Mouse (Mus musculus) E14TG2a.4 (cell line): ENCODE measurements around the gene Ube2m.
"Not testable (repeated sequence)": the region's sequence is repeated elsewhere in the genome, so short reads cannot be mapped to it uniquely, and the experiment has no call there.

Experiments
- H3K27me3 ChIP-seq: 2 replicates; pipeline ENCODE4 v1.6.1; 2014; ENCODE audit warnings: low read length, control low read depth; ENCODE audit not compliant: insufficient read depth
- H3K36me3 ChIP-seq: 2 replicates; pipeline ENCODE4 v1.6.1; 2014; ENCODE audit warnings: low read length, control low read depth; ENCODE audit not compliant: insufficient read depth
- H3K4me1 ChIP-seq: replicated peaks from 2 replicates; pipeline ENCODE4 v1.6.1; 2014; ENCODE audit warnings: low read depth, low read length, control low read depth
- H3K4me3 ChIP-seq: replicated peaks from 2 replicates; pipeline ENCODE4 v1.5.1; 2014; ENCODE audit warnings: mild to moderate bottlenecking, low read length
- H3K9me3 ChIP-seq: 2 replicates; pipeline ENCODE4 v1.6.1; 2014; ENCODE audit warnings: low read length, control low read depth
- CTCF ChIP-seq: conservative IDR thresholded peaks from 2 replicates; pipeline ENCODE4 v1.5.1; 2014; ENCODE audit warnings: low read length
- NANOG ChIP-seq: IDR thresholded peaks from 2 replicates; pipeline ENCODE4 v1.6.1; 2014; ENCODE audit warnings: borderline replicate concordance, low read length, mixed read lengths
- POU5F1 ChIP-seq: IDR thresholded peaks from 2 replicates; pipeline ENCODE4 v1.6.1; 2014; ENCODE audit warnings: low read length, borderline replicate concordance

The Ube2m gene

DNA sequence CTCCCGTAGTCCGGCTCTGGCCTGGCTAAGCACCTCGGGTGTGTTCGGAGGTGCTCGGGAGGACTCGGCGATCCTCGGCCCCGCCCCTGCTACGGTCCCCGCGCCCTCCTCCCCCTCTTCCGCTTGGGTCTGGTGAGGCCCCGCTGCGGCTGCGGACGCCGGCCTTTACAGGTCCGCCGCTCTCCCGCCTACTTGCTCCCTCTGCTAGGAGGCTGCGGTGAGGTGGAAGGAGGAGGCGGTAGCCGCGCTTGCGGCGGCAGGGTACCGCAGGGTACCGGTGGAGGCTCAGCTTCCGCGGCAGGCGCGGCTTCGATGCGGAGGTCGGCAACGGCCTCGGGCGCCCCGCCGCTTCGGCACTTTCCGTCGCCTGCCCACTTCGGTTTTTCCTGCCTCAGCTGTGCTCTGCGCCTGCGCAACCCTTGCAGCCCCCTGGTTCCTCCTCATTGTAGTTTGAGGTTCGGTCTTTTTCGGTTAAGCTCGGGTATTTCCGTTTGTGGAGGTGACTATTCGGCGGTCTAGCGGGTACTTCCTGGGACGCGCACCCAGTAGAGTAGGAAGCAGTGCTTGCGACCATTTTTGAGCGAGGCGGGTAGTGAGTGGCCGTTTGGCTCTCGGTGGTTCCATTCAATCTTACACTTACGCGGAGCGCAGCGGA is at the start of gene Ube2m:
Gene Ube2m, minus strand, starts transcription at position 375 of the 655 bp plus-strand sequence.
- H3K36me3 ChIP-seq, result peaks cover 48% of the 10 kb centered on the region
- peaks cover 4% of the 10 kb centered on the region; the same call in 1 of the 2 replicates for H3K27me3 ChIP-seq
- TF ChIP-seq NANOG, result no peak
- TF ChIP-seq CTCF, result no peak
- TF ChIP-seq POU5F1, result no peak
- H3K4me3 ChIP-seq, result peak within 1 kb of the TSS; percentile 89
- H3K9me3 ChIP-seq, result no peaks in the 10 kb centered on the region
- H3K4me1 ChIP-seq, result peaks cover 79% of the 10 kb centered on the region

DNA sequence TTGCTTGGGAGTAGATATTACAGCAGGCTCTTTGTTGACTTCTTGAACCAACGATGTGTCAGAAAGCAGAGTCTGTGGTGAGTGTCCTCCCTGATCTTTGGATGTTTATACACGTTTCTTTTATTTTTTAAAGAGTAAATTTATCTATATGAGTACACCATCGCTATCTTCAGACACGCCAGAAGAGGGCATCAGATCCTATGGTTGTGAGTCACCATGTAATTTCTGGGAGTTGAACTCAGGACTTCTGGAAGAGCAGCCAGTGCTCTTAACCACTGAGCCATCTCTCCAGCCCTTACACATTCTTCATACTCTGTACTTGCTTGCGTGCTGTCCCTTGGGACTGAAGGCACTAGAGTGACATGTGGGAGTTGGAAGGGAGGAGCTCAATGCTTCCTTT is 34.2 kb upstream of the Ube2m start:
- Histone ChIP-seq H3K4me1 (0 out of 2 replicates have a peak, but pooled peaks cover 3% of the 10 kb centered on the region), H3K9me3 (no peaks in the 10 kb centered on the region), H3K36me3 (no peaks in the 10 kb centered on the region), H3K4me3 (no peak overlapping the region), H3K27me3 (no peaks in the 10 kb centered on the region)
- TF ChIP-seq CTCF (peak; percentile 28), POU5F1 (no peak)

DNA sequence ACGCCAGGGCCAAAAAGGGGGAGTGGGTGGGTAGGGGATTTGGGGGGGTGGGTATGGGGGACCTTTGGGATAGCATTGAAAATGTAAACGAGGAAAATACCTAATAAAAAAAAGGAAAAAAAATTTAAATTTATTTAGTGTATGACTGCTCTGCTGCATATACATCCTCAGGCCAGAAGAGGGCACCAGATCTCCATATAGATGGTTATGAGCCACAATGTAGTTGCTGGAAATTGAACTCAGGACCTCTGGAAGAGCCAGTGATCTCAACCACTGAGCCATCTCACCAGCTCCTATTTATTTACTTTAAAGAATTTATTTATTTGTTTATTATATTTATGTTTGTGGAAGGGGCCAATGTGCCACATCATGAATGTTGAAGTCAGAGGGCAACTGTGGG is 25.3 kb upstream of the Ube2m start:
- peaks cover 23% of the 10 kb centered on the region for H3K4me1 ChIP-seq
- TF ChIP-seq CTCF, result peak; percentile 81
- H3K36me3 ChIP-seq, H3K4me3 ChIP-seq, H3K27me3 ChIP-seq: not testable (repeated sequence)
- peaks cover 13% of the 10 kb centered on the region for H3K9me3 ChIP-seq

DNA sequence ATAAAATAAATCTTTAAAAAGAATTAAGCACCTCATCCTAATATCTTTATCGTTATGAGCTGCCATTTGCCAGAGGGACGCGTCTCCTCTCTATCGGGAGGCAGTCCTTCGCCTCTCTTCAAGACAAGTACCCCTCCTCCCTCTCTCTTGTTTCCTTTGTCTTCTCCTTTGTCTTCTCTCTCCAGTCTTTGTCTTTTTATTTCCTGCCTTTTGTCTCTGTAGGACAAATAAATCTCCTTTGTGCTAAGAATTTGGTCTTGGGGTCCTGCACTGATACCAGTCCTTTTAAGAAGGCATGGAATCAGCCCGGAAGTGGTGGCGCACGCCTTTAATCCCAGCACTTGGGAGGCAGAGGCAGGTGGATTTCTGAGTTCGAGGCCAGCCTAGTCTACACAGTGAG is 21.5 kb upstream of the Ube2m start:
- Histone ChIP-seq H3K36me3 (no peaks in the 10 kb centered on the region), H3K4me1 (peaks cover 54% of the 10 kb centered on the region), H3K27me3 (no peaks in the 10 kb centered on the region), H3K9me3 (peaks cover 9% of the 10 kb centered on the region), H3K4me3 (no peak overlapping the region)
- peak; percentile 31; the same call in 1 of the 2 replicates for TF ChIP-seq NANOG
- TF ChIP-seq CTCF, result no peak
- no peak for TF ChIP-seq POU5F1

DNA sequence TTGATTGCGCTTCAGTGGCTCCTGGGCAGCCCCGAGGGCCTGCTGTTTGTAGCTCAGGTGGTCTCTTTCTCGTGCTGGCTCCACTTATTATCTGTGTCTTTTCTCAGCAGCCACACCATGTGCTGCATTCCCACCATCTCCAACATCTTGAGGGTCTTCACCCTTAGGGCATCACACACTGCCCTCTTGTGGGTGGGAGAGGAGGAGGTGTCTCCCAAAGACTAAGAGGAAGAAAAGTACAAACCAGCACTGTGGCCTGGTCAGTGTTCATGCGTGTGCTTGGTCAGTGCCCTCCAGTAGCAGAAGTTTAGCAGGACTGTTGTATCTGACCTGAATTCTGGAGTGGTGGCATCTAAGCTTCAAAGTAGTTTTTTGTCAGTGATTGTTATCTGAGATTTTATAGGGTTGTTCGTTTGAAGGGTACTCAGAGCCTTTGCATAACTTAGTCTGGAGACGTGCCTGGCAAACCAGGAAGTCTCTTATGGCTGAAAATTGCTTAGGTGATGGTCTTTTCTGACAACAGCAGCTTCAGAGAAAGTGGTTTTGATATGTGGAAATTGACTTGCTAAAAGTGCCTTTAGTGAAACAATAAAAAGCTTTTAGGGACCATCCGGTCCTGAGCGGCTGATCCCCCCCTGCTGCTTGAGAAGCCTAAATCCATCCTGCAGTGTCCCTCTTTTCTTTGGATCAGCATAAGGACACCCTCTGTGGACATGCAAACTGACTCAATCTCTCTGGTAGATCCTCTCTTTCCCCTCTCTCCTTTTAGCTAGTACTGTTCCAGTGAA is 19.0 kb upstream of the Ube2m start:
- TF ChIP-seq POU5F1, result no peak
- TF ChIP-seq CTCF, result peak; percentile 35
- TF ChIP-seq NANOG, result peak; percentile 81
- H3K36me3 ChIP-seq, result 0 out of 2 replicates have a peak, but pooled peaks cover 5% of the 10 kb centered on the region
- 0 out of 2 replicates have a peak overlapping the region, but pooled peaks have one; percentile 7 for H3K4me3 ChIP-seq
- H3K4me1 ChIP-seq, result peaks cover 69% of the 10 kb centered on the region
- no peaks in the 10 kb centered on the region for H3K27me3 ChIP-seq
- H3K9me3 ChIP-seq, result no peaks in the 10 kb centered on the region

DNA sequence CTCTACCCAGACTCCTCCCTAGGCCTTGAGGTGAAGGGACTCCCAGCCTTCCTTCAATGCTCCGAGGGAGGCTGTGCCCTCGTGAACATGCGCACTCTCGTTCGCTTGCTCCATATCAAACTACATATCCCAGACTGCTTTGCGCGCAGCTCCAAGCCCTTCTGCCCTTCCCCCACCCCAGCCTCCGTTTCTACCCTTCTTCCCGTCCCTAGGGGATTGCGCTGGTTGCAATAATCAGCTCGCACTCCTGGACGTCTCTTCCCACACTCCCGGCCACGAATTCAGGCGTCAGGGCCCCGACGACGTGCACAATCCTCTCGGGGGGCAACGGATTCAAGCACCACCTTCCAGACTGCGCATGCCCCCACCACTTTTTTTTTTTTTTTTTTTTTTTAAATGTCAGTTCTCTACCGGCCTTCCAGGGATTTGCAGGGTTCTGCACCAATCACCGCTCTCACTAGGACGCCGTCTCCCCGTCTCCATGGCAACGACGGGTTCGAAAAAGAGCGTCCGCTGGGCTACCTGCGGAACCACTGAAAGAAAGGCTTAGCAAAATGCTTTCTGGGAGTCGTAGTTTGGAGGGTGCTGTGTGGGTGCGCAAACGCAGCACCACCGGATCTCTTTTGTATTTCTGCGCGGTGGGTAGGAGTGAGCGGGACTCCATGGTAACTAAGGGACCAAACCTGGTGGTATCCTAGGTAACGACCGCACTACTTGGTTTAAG is 16.4 kb upstream of the Ube2m start, which contains the start of gene Mzf1:
Gene Mzf1, minus strand, starts transcription at position 478 of the 724 bp plus-strand sequence.
- peak within 1 kb of the TSS; percentile 89 for H3K4me3 ChIP-seq
- H3K9me3 ChIP-seq, result no peaks in the 10 kb centered on the region
- H3K36me3 ChIP-seq, result peaks cover 16% of the 10 kb centered on the region; the same call in 1 of the 2 replicates
- H3K4me1 ChIP-seq, result peaks cover 59% of the 10 kb centered on the region
- TF ChIP-seq CTCF (no peak), NANOG (no peak), POU5F1 (no peak)
- no peaks in the 10 kb centered on the region for H3K27me3 ChIP-seq

DNA sequence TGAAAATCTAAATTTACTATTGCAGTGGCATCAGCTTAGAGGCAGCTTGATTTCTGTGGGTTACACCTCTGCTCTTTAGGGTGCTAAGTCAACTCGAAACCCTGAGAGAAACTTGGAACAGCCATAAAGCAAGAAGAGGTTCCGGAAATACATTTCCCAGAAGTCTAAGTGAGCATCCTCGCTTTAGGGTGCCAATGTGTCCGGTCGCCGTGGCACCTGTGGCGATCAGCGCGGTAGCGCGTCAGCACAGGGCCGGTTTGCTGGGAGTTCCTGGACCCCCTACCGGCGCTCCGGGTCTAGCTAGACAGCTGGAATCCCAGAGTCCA is 15.8 kb upstream of the Ube2m start:
- Histone ChIP-seq H3K4me3 (peak overlapping the region; percentile 89), H3K4me1 (peaks cover 54% of the 10 kb centered on the region), H3K27me3 (no peaks in the 10 kb centered on the region), H3K36me3 (peaks cover 16% of the 10 kb centered on the region; the same call in 1 of the 2 replicates), H3K9me3 (no peaks in the 10 kb centered on the region)
- TF ChIP-seq NANOG (no peak), CTCF (no peak), POU5F1 (no peak)

DNA sequence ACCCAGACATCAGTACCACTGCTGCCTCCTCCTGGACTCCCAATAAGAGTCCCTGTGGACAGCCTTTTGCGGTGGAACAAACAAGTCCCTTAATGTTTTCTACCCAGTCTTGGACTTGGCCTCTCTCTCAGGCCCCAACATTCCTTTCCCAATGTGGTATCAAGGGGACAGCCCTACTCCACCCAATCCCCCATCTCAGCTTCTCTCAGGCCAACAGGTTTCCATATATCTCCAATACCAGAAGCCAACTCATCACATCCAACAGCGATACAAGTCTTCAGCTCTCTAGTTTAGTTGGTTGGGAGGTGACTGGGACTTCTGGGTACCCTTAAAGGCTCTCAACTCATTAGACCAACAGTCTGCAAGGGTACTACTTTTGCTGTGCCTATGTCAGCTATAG is 15.4 kb upstream of the Ube2m start:
- TF ChIP-seq CTCF (no peak), NANOG (no peak), POU5F1 (no peak)
- Histone ChIP-seq H3K27me3 (no peaks in the 10 kb centered on the region), H3K4me3 (peak overlapping the region; percentile 89; the same call in 1 of the 2 replicates), H3K9me3 (no peaks in the 10 kb centered on the region), H3K36me3 (peaks cover 16% of the 10 kb centered on the region; the same call in 1 of the 2 replicates), H3K4me1 (peaks cover 50% of the 10 kb centered on the region)
